Mouse (Mus musculus) hindbrain, postnatal 0 days (tissue): ENCODE data around the gene Slc27a1. TPM values are rescaled to one million over a fixed set of nuclear protein-coding genes. Genes with fewer than 3 reads are reported as not detected.
A peak's percentile ranks its signal among the peaks of the same experiment; 100 is the strongest.

Source experiments
- ATAC-seq: fragments of 200-750 bp; cut with Nextera tagmentation; 2 replicates; pipeline ENCODE4 v1.8.0; 2017; ENCODE audit warnings: mild to moderate bottlenecking, moderate TSS enrichment, moderate library complexity
- DNase-seq: peaks from one replicate; pipeline ENCODE4 v3.0.0-alpha.2; 2015; ENCODE audit warnings: low spot score
- H3K27ac ChIP-seq: fragments of 300-500 bp; sonication (generic); 2 replicates; pipeline ENCODE4 v1.5.1; 2014; ENCODE audit warnings: mild to moderate bottlenecking
- H3K27me3 ChIP-seq: fragments of 300-500 bp; sonication (generic); 2 replicates; pipeline ENCODE4 v1.6.1; 2014; ENCODE audit warnings: low read length, mixed read lengths; ENCODE audit not compliant: insufficient read depth
- H3K36me3 ChIP-seq: fragments of 300-500 bp; sonication (generic); 2 replicates; pipeline ENCODE4 v1.6.1; 2014; ENCODE audit warnings: low read length, mixed read lengths; ENCODE audit not compliant: insufficient read depth
- H3K4me1 ChIP-seq: fragments of 300-500 bp; sonication (generic); 2 replicates; pipeline ENCODE4 v1.6.1; 2014; ENCODE audit warnings: antibody characterized with exemption, low read length, mixed read lengths; ENCODE audit not compliant: insufficient read depth
- H3K4me2 ChIP-seq: fragments of 300-500 bp; sonication (generic); 2 replicates; pipeline ENCODE4 v1.6.1; 2014; ENCODE audit warnings: low read depth, mild to moderate bottlenecking, low read length, moderate library complexity, mixed read lengths
- H3K4me3 ChIP-seq: fragments of 300-500 bp; sonication (generic); 2 replicates; pipeline ENCODE4 v1.5.1; 2014; ENCODE audit warnings: low read length
- H3K9ac ChIP-seq: fragments of 300-500 bp; sonication (generic); replicated peaks from 2 replicates; pipeline ENCODE4 v1.6.1; 2014; ENCODE audit warnings: mild to moderate bottlenecking, low read length, moderate library complexity, mixed read lengths
- H3K9me3 ChIP-seq: fragments of 300-500 bp; sonication (generic); 2 replicates; pipeline ENCODE4 v1.6.1; 2016; ENCODE audit warnings: low read length, mixed read lengths
- CTCF ChIP-seq: IDR thresholded peaks from 2 replicates; pipeline ENCODE4 v1.5.1; 2016; ENCODE audit warnings: antibody characterized with exemption, control low read depth, low read depth
- WGBS: fragments of 180-500 bp; shearing (Covaris S2); extraction: QIAGEN DNeasy Blood & Tissue Kit; methylation state at CpG from one replicate; pipeline ENCODE4 v1.1.7; 2014; 5-methylcytosine and 5-hydroxymethylcytosine counted together
- polyA plus RNA-seq: library from polyadenylated mRNA; unstranded; fragments of >200 nt; fragmentation: Nextera tagmentation; extraction: Ambion mirVana; gene quantifications from 2 replicates; pipeline ENCODE4 v1.2.1, GENCODE M21; 2015
- total RNA-seq: library from RNA; depleted of rRNA; stranded (reverse); fragments of >200 nt; gene quantifications from 2 replicates; pipeline ENCODE4 v1.2.3, GENCODE M21; 2014

The Slc27a1 gene
- total and polyA plus RNA-seq, 2 experiments from 2014 or later: 127 to 238 TPM

DNA sequence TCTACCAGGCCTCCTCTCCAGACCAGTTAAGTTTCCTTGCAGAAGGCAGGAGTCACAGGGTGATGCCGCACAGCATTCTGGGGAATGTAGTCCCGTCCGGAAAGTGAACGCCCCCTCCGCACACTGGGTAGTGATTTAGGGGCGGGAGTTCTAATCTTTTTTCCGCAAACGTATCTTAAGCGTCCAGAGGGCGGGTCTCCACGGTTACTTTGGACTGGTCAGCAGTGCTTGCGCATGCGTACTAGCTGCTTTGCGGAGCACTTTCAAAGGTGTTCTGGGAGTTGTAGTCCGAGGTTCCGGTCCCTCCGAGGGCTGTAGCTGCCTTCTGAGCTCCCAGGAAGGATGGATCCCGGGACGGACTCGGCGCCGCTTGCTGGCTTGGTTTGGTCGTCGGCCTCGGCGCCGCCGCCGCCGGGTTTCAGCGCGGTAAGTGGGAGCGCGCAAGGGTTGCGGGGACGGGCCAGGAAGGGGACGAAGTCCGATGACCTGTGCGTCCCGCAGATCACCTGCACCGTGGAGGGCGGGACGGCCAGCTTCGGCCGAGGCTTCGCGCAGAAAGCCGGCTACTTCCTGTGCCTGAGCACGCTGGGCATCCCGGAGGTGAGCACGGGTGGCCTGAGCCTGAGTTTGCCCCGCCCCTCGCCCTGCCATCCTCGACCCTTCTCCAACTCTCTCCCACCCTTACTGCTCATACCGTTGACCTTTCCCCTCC lies 25.9 kb upstream of the Slc27a1 start, which contains the start of gene Mvb12a:
Gene Mvb12a, plus strand, starts transcription at position 291 of the 712 bp plus-strand sequence.
- peak; percentile 97 for ATAC-seq
- Histone ChIP-seq H3K9ac (peak within 1 kb of the TSS; percentile 84), H3K36me3 (peaks cover 14% of the 10 kb centered on the region), H3K27me3 (peaks cover 3% of the 10 kb centered on the region; the same call in 1 of the 2 replicates), H3K27ac (peak within 1 kb of the TSS; percentile 66), H3K4me3 (peak within 1 kb of the TSS; percentile 89), H3K9me3 (no peaks in the 10 kb centered on the region), H3K4me2 (peak within 1 kb of the TSS; percentile 93), H3K4me1 (peaks cover 9% of the 10 kb centered on the region)
- peak; percentile 100 for DNase-seq
- under 1% methylated on average over 55 of the region's 55 CpGs for WGBS
- no peak for TF ChIP-seq CTCF

DNA sequence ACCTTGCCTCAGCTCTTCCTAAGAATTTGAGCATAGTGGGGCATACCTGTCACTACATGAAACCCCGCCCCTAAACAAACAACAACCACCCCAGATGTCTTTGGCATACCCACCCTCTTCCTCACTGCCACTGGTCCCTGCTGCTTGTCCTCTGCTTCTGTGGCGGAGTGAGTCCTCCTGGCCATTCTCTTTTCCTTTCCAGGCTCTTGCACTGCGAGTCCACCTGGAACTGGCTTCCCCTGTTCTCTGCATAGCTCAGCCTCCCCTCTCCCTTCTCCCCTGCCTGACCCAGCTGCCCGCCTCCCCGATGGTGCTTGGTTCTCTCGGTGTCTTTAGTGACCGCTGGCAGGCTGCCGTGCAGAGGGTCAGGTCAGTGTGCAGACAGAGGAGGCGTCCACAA lies 24.9 kb upstream of the Slc27a1 start:
- H3K4me1 ChIP-seq: peaks cover 9% of the 10 kb centered on the region
- no peaks in the 10 kb centered on the region for H3K27me3 ChIP-seq

DNA sequence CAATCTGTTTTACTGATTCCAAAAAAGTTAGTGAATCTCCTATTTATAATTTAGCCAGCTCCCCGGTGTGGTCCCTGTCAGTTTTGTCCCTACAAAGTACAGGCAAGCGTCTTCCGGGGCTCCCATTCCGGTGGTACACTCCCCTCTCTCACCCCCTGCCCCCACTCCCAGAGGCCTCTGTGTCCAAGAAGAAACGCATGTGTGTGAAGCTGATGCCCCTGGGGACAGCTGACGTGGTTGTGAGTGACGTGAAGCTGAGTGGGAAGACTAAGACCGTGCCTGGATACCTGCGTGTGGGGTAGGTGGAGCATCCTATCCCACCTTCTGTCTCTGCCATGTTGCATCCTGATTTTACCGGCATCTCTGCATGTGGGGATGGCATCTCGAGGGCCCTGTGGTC lies 23.6 kb upstream of the Slc27a1 start:
- 90% methylated on average over 11 of the region's 11 CpGs for WGBS
- H3K4me3 ChIP-seq: no peak overlapping the region
- H3K9me3 ChIP-seq: no peaks in the 10 kb centered on the region
- TF ChIP-seq CTCF: no peak
- peaks cover 15% of the 10 kb centered on the region for H3K36me3 ChIP-seq
- no peak overlapping the region for H3K27ac ChIP-seq
- H3K9ac ChIP-seq: no peak overlapping the region
- DNase-seq: no peak
- no peaks in the 10 kb centered on the region for H3K27me3 ChIP-seq
- H3K4me2 ChIP-seq: no peak overlapping the region
- ATAC-seq: no peak
- H3K4me1 ChIP-seq: peaks cover 9% of the 10 kb centered on the region

More for the DNA sequence above, 24.9 kb upstream of the Slc27a1 start:
- no peak overlapping the region for H3K27ac ChIP-seq
- peak overlapping the region; percentile 89 for H3K4me3 ChIP-seq
- DNase-seq (no peak), ATAC-seq (no peak)
- peak overlapping the region; percentile 84; the same call in 1 of the 2 replicates for H3K9ac ChIP-seq
- TF ChIP-seq CTCF: no peak
- H3K4me2 ChIP-seq: peak overlapping the region; percentile 93
- H3K36me3 ChIP-seq: peaks cover 15% of the 10 kb centered on the region
- H3K9me3 ChIP-seq: no peaks in the 10 kb centered on the region
- 92% methylated on average over 9 of the region's 9 CpGs for WGBS

DNA sequence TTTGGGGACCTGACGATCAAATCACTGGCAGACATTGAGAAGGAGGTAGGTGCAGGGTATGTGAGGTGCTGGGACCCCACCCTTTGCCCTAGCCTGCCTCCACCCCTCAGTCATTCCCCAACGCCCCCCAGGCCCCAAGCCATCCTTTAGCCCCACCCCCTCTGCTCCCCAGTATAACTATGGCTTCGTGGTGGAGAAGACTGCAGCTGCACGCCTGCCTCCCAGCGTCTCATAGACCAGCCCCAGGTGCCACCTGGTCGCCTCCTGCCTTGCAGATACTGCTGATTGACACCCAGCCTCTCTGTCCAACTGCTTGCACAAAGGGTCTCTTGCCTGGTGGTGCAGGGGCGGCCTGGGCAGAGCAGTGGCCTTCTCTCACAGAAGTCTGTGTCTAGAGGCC lies 21.1 kb upstream of the Slc27a1 start:
- WGBS: 85% methylated on average over 7 of the region's 7 CpGs
- H3K4me2 ChIP-seq: no peak overlapping the region
- no peak overlapping the region for H3K9ac ChIP-seq
- peaks cover 9% of the 10 kb centered on the region for H3K4me1 ChIP-seq
- no peak overlapping the region for H3K27ac ChIP-seq
- H3K27me3 ChIP-seq: no peaks in the 10 kb centered on the region
- ATAC-seq (no peak), DNase-seq (no peak)
- H3K4me3 ChIP-seq: no peak overlapping the region
- peaks cover 15% of the 10 kb centered on the region for H3K36me3 ChIP-seq
- TF ChIP-seq CTCF: no peak
- H3K9me3 ChIP-seq: no peaks in the 10 kb centered on the region

DNA sequence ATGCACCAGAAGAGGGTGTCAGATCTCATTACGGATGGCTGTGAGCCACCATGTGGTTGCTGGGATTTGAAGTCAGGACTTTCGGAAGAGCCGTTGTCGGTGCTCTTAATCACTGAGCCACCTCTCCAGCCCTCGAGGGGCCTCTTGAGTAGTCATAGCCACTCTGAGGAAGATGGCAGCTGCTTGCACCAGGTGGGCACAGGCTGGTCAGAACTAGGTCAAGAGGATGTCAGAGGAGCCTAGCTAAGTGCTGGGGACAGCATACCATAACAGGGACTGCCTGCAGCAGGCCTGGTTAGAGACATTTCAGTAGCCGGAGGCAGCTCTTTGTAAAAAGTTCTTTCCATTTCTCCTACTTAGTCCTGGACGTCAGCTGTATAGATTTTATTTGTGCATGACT lies 17.9 kb upstream of the Slc27a1 start:
- H3K9me3 ChIP-seq: no peaks in the 10 kb centered on the region
- no peak for TF ChIP-seq CTCF
- H3K36me3 ChIP-seq: peaks cover 7% of the 10 kb centered on the region; the same call in 1 of the 2 replicates
- DNase-seq (no peak), ATAC-seq (no peak)
- no peak overlapping the region for H3K27ac ChIP-seq
- H3K9ac ChIP-seq: no peak overlapping the region
- H3K4me3 ChIP-seq: no peak overlapping the region
- 71% methylated on average over 7 of the region's 7 CpGs for WGBS
- no peaks in the 10 kb centered on the region for H3K4me1 ChIP-seq
- H3K4me2 ChIP-seq: no peak overlapping the region
- 0 out of 2 replicates have a peak, but pooled peaks cover 1% of the 10 kb centered on the region for H3K27me3 ChIP-seq

DNA sequence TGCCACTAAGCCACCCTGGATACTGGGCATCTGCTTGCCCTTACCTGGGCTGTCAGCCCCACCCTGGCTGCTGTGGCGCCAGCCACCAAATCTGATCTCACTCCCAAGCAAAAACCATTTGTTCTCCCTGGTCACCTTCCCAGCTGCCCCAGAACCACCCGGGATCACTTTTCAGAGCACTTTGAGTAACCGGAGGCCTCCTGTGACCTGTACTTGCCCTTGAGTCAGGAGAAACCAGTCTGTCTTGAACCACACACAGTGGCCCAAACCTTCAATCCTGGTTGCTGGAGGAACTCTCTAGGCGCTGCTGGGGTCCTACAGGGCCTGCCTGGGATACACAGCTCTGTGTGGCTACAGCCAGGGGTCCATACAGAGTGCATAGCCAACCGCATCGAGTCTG lies 15.9 kb upstream of the Slc27a1 start:
- no peaks in the 10 kb centered on the region for H3K9me3 ChIP-seq
- H3K27me3 ChIP-seq: peaks cover 19% of the 10 kb centered on the region
- WGBS: 76% methylated on average over 6 of the region's 6 CpGs
- no peak for TF ChIP-seq CTCF
- DNase-seq: no peak
- ATAC-seq: no peak
- no peak overlapping the region for H3K4me3 ChIP-seq
- no peaks in the 10 kb centered on the region for H3K4me1 ChIP-seq
- no peak overlapping the region for H3K27ac ChIP-seq
- H3K36me3 ChIP-seq: peaks cover 1% of the 10 kb centered on the region; the same call in 1 of the 2 replicates
- no peak overlapping the region for H3K9ac ChIP-seq
- no peak overlapping the region for H3K4me2 ChIP-seq

DNA sequence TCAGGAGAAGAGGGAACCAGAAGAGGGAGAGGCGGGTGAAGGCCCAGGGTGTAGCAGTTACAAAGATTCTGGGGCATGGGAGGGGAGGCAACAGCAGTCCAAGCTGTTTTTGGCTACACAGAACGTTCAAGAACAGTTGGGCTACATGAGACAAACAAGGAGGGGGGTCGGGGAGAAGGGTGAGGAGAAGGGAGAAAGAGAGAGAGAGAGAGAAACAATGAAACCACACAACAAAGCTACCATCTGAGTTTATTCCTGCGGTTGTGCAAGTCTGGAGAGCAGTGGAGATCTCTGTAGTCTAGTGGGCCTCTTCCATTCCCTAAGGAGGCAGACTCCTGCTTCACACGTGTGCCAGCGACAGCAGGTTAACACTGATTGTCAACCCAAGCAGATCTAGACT lies 14.7 kb upstream of the Slc27a1 start:
- ATAC-seq (no peak), DNase-seq (no peak)
- 64% methylated on average over 6 of the region's 6 CpGs for WGBS
- Histone ChIP-seq H3K4me2 (no peak overlapping the region), H3K9me3 (no peaks in the 10 kb centered on the region), H3K36me3 (no peaks in the 10 kb centered on the region), H3K4me1 (no peaks in the 10 kb centered on the region), H3K27ac (no peak overlapping the region), H3K27me3 (peaks cover 31% of the 10 kb centered on the region), H3K9ac (no peak overlapping the region), H3K4me3 (no peak overlapping the region)
- no peak for TF ChIP-seq CTCF
